Mouse (Mus musculus) liver, embryonic 13.5 days (tissue): ENCODE data around the gene Rabac1. TPM values are rescaled to one million over a fixed set of nuclear protein-coding genes. Genes with fewer than 3 reads are reported as not detected.
A peak's percentile ranks its signal among the peaks of the same experiment; 100 is the strongest.

Source experiments
- ATAC-seq: fragments of 200-750 bp; cut with Nextera tagmentation; 2 replicates; pipeline ENCODE4 v1.8.0; 2017; ENCODE audit warnings: low read depth, mild to moderate bottlenecking, moderate number of reproducible peaks, moderate library complexity
- DNase-seq: peaks from one replicate; pipeline ENCODE4 v3.0.0; 2022
- H3K27ac ChIP-seq: fragments of 300-500 bp; sonication (generic); 2 replicates; pipeline ENCODE4 v1.5.1; 2015; ENCODE audit warnings: moderate library complexity, mild to moderate bottlenecking, inconsistent platforms
- H3K27me3 ChIP-seq: fragments of 300-500 bp; sonication (generic); 2 replicates; pipeline ENCODE4 v1.6.1; 2015; ENCODE audit warnings: mild to moderate bottlenecking, inconsistent platforms
- H3K36me3 ChIP-seq: fragments of 300-500 bp; sonication (generic); 2 replicates; pipeline ENCODE4 v1.6.1; 2015; ENCODE audit warnings: mild to moderate bottlenecking, inconsistent platforms
- H3K4me1 ChIP-seq: fragments of 300-500 bp; sonication (generic); replicated peaks from 2 replicates; pipeline ENCODE4 v1.6.1; 2015; ENCODE audit warnings: inconsistent platforms
- H3K4me2 ChIP-seq: fragments of 300-500 bp; sonication (generic); 2 replicates; pipeline ENCODE4 v1.6.1; 2015; ENCODE audit warnings: inconsistent platforms, mild to moderate bottlenecking, moderate library complexity
- H3K4me3 ChIP-seq: fragments of 300-500 bp; sonication (generic); replicated peaks from 2 replicates; pipeline ENCODE4 v1.5.1; 2015; ENCODE audit warnings: mild to moderate bottlenecking, inconsistent platforms
- H3K9ac ChIP-seq: fragments of 300-500 bp; sonication (generic); 2 replicates; pipeline ENCODE4 v1.6.1; 2015; ENCODE audit warnings: mild to moderate bottlenecking, inconsistent platforms
- H3K9me3 ChIP-seq: fragments of 300-500 bp; sonication (generic); replicated peaks from 2 replicates; pipeline ENCODE4 v1.6.1; 2016; ENCODE audit warnings: inconsistent platforms
- WGBS: fragments of 180-500 bp; shearing (Covaris S2); methylation state at CpG from one replicate; pipeline ENCODE4 v1.1.7; 2015; ENCODE audit not compliant: insufficient replicate concordance; 5-methylcytosine and 5-hydroxymethylcytosine counted together
- polyA plus RNA-seq: library from polyadenylated mRNA; unstranded; fragments of >200 nt; fragmentation: Nextera tagmentation; extraction: Ambion mirVana; gene quantifications from 2 replicates; pipeline ENCODE4 v1.2.1, GENCODE M21; 2015

The Rabac1 gene
- polyA plus RNA-seq, 1 experiment from 2014 or later = 59.5 TPM

- DNase-seq (no peak), ATAC-seq (no peak)
- H3K9ac ChIP-seq = no peak overlapping the region
- no peak overlapping the region for H3K4me2 ChIP-seq
- no peaks in the 10 kb centered on the region for H3K9me3 ChIP-seq
- no peaks in the 10 kb centered on the region for H3K36me3 ChIP-seq
- H3K4me3 ChIP-seq = no peak overlapping the region
- no peak overlapping the region for H3K27ac ChIP-seq
- peaks cover 7% of the 10 kb centered on the region; the same call in 1 of the 2 replicates for H3K4me1 ChIP-seq
- 29% methylated on average over 7 of the region's 7 CpGs for WGBS
- no peaks in the 10 kb centered on the region for H3K27me3 ChIP-seq
These were observed 6.2 kb upstream of the Rabac1 start for GRCm38 (mm10) chr7:24978781-24979180.

- Histone ChIP-seq H3K27me3 (no peaks in the 10 kb centered on the region), H3K4me1 (peaks cover 31% of the 10 kb centered on the region), H3K9ac (no peak overlapping the region), H3K4me2 (0 out of 2 replicates have a peak overlapping the region, but pooled peaks have one; percentile 14), H3K36me3 (0 out of 2 replicates have a peak, but pooled peaks cover 5% of the 10 kb centered on the region), H3K9me3 (no peaks in the 10 kb centered on the region), H3K4me3 (no peak overlapping the region), H3K27ac (no peak overlapping the region)
- ATAC-seq = no peak
- peak; percentile 13 for DNase-seq
- 16% methylated on average over 9 of the region's 9 CpGs for WGBS
These were observed 2.5 kb upstream of the Rabac1 start for GRCm38 (mm10) chr7:24974893-24975595.

- ATAC-seq (no peak), DNase-seq (no peak)
- H3K4me2 ChIP-seq = no peak overlapping the region
- H3K9me3 ChIP-seq = no peaks in the 10 kb centered on the region
- 69% methylated on average over 5 of the region's 5 CpGs for WGBS
- H3K36me3 ChIP-seq = 0 out of 2 replicates have a peak, but pooled peaks cover 8% of the 10 kb centered on the region
- no peak overlapping the region for H3K4me3 ChIP-seq
- H3K27me3 ChIP-seq = no peaks in the 10 kb centered on the region
- no peak overlapping the region for H3K27ac ChIP-seq
- peaks cover 31% of the 10 kb centered on the region for H3K4me1 ChIP-seq
- no peak overlapping the region for H3K9ac ChIP-seq
These were observed 1.3 kb upstream of the Rabac1 start for GRCm38 (mm10) chr7:24973902-24974301.

GRCm38 (mm10) chr7:24973208-24973607 lies 654 bp upstream of the Rabac1 start:
- whole genome bisulfite sequencing = 75% methylated on average over 4 of the region's 4 CpGs
- Histone ChIP-seq H3K36me3 (0 out of 2 replicates have a peak, but pooled peaks cover 8% of the 10 kb centered on the region), H3K4me1 (peaks cover 31% of the 10 kb centered on the region), H3K9me3 (no peaks in the 10 kb centered on the region), H3K9ac (no peak overlapping the region), H3K4me2 (peak overlapping the region; percentile 92), H3K27ac (no peak overlapping the region), H3K27me3 (no peaks in the 10 kb centered on the region), H3K4me3 (peak overlapping the region; percentile 78; the same call in 1 of the 2 replicates)
- DNase-seq = no peak
- no peak for ATAC-seq

- no peak for ATAC-seq
- Histone ChIP-seq H3K9me3 (no peaks in the 10 kb centered on the region), H3K9ac (peak overlapping the region; percentile 80), H3K4me1 (peaks cover 31% of the 10 kb centered on the region), H3K27ac (peak overlapping the region; percentile 88), H3K4me3 (peak overlapping the region; percentile 78), H3K36me3 (0 out of 2 replicates have a peak, but pooled peaks cover 8% of the 10 kb centered on the region), H3K4me2 (peak overlapping the region; percentile 92), H3K27me3 (no peaks in the 10 kb centered on the region)
- WGBS = 6% methylated on average over 19 of the region's 19 CpGs
- DNase-seq = peak; percentile 25
These were observed 1.1 kb downstream of the Rabac1 start for GRCm38 (mm10) chr7:24971261-24971971.

- no peak for ATAC-seq
- 85% methylated on average over 3 of the region's 3 CpGs for WGBS
These were observed 2.2 kb downstream of the Rabac1 start for GRCm38 (mm10) chr7:24970341-24970740.

GRCm38 (mm10) chr7:24969805-24970204 lies 2.7 kb downstream of the Rabac1 start:
- WGBS = 73% methylated on average over 12 of the region's 12 CpGs
- DNase-seq (no peak), ATAC-seq (no peak)
- Histone ChIP-seq H3K4me1 (peaks cover 28% of the 10 kb centered on the region), H3K9ac (no peak overlapping the region), H3K9me3 (no peaks in the 10 kb centered on the region), H3K4me3 (no peak overlapping the region), H3K4me2 (no peak overlapping the region), H3K27ac (no peak overlapping the region), H3K36me3 (0 out of 2 replicates have a peak, but pooled peaks cover 8% of the 10 kb centered on the region), H3K27me3 (no peaks in the 10 kb centered on the region)

More at GRCm38 (mm10) chr7:24970341-24970740, 2.2 kb downstream of the Rabac1 start:
- Histone ChIP-seq H3K9ac (no peak overlapping the region), H3K36me3 (0 out of 2 replicates have a peak, but pooled peaks cover 8% of the 10 kb centered on the region), H3K4me2 (no peak overlapping the region), H3K27me3 (no peaks in the 10 kb centered on the region), H3K4me3 (no peak overlapping the region), H3K4me1 (peaks cover 31% of the 10 kb centered on the region), H3K27ac (no peak overlapping the region), H3K9me3 (no peaks in the 10 kb centered on the region)
- DNase-seq = no peak

GRCm38 (mm10) chr7:24968463-24968862 lies 4.1 kb downstream of the Rabac1 start:
- Histone ChIP-seq H3K9me3 (no peaks in the 10 kb centered on the region), H3K27me3 (no peaks in the 10 kb centered on the region), H3K4me2 (no peak overlapping the region), H3K27ac (no peak overlapping the region), H3K9ac (no peak overlapping the region), H3K36me3 (0 out of 2 replicates have a peak, but pooled peaks cover 8% of the 10 kb centered on the region), H3K4me1 (peaks cover 23% of the 10 kb centered on the region), H3K4me3 (no peak overlapping the region)
- 69% methylated on average over 6 of the region's 6 CpGs for WGBS
- no peak for ATAC-seq
- no peak for DNase-seq

- Histone ChIP-seq H3K4me1 (peaks cover 18% of the 10 kb centered on the region), H3K27me3 (no peaks in the 10 kb centered on the region), H3K4me2 (no peak overlapping the region), H3K27ac (no peak overlapping the region), H3K4me3 (no peak overlapping the region), H3K36me3 (0 out of 2 replicates have a peak, but pooled peaks cover 8% of the 10 kb centered on the region), H3K9ac (no peak overlapping the region), H3K9me3 (no peaks in the 10 kb centered on the region)
- no peak for ATAC-seq
- 65% methylated on average over 8 of the region's 8 CpGs for WGBS
- DNase-seq = no peak
These were observed 4.6 kb downstream of the Rabac1 start for GRCm38 (mm10) chr7:24967966-24968365.

GRCm38 (mm10) chr7:24964897-24965535 lies 7.5 kb downstream of the Rabac1 start:
- H3K36me3 ChIP-seq = 0 out of 2 replicates have a peak, but pooled peaks cover 3% of the 10 kb centered on the region
- no peaks in the 10 kb centered on the region for H3K4me1 ChIP-seq
- DNase-seq = peak; percentile 42
- no peaks in the 10 kb centered on the region for H3K27me3 ChIP-seq
- H3K4me2 ChIP-seq = no peak overlapping the region
- H3K9me3 ChIP-seq = no peaks in the 10 kb centered on the region
- no peak overlapping the region for H3K4me3 ChIP-seq
- ATAC-seq = no peak
- 4% methylated on average over 5 of the region's 5 CpGs for WGBS
- H3K27ac ChIP-seq = no peak overlapping the region
- no peak overlapping the region for H3K9ac ChIP-seq

GRCm38 (mm10) chr7:24964288-24964687 lies 8.3 kb downstream of the Rabac1 start:
- no peak for ATAC-seq
- H3K27ac ChIP-seq = no peak overlapping the region
- H3K4me2 ChIP-seq = no peak overlapping the region
- no peak for DNase-seq
- 42% methylated on average over 2 of the region's 2 CpGs for WGBS
- no peaks in the 10 kb centered on the region for H3K9me3 ChIP-seq
- H3K4me1 ChIP-seq = no peaks in the 10 kb centered on the region
- no peaks in the 10 kb centered on the region for H3K27me3 ChIP-seq
- no peaks in the 10 kb centered on the region for H3K36me3 ChIP-seq
- H3K4me3 ChIP-seq = no peak overlapping the region
- no peak overlapping the region for H3K9ac ChIP-seq
